Mouse (Mus musculus) ES-E14 (cell line): Measurements from ENCODE around the gene Pex16.

Experiments
- CHD2 ChIP-seq: IDR thresholded peaks from 2 replicates; pipeline ENCODE4 v1.6.1; 2014; ENCODE audit warnings: mild to moderate bottlenecking, low read depth, low read length, inconsistent platforms
- HCFC1 ChIP-seq: IDR thresholded peaks from 2 replicates; pipeline ENCODE4 v1.6.1; 2012; ENCODE audit warnings: low read length, inconsistent platforms, borderline replicate concordance; ENCODE audit not compliant: insufficient read depth
- ZC3H11A ChIP-seq: IDR thresholded peaks from 2 replicates; pipeline ENCODE4 v1.6.1; 2012; ENCODE audit warnings: low read depth, mild to moderate bottlenecking, inconsistent platforms, low read length, borderline replicate concordance

- TF ChIP-seq CHD2 (no peak), HCFC1 (no peak), ZC3H11A (no peak)
These were observed 21.1 kb downstream of the Pex16 start for GRCm38 (mm10) chr2:92395535-92395934.
